Mouse (Mus musculus): ENCODE results near the gene Hnrnpul1. TPM values are rescaled to one million over a fixed set of nuclear protein-coding genes. Genes with fewer than 3 reads are reported as not detected.

The Hnrnpul1 gene
- polyA plus RNA-seq, 1 experiment, result 70.2 TPM

GRCm38 (mm10) chr7:25705801-25706251 is 48.7 kb downstream of the Hnrnpul1 start:
- DNase-seq (ENCODE audit: low read depth), result no peak
- TF ChIP-seq CTCF (IDR thresholded peaks at IDR 0.05; ENCODE audit: borderline replicate concordance, extremely low read depth, insufficient read depth, insufficient read length), result no peak
- no peak for TF ChIP-seq POLR2A (IDR thresholded peaks at IDR 0.05; ENCODE audit: borderline replicate concordance, extremely low read depth, insufficient read depth, insufficient read length, poor library complexity, severe bottlenecking)

GRCm38 (mm10) chr7:25704716-25705364 is 49.7 kb downstream of the Hnrnpul1 start:
- no peak for DNase-seq (ENCODE audit: low read depth)
- TF ChIP-seq CTCF (IDR thresholded peaks at IDR 0.05; ENCODE audit: borderline replicate concordance, extremely low read depth, insufficient read depth, insufficient read length), result no peak
- TF ChIP-seq POLR2A (IDR thresholded peaks at IDR 0.05; ENCODE audit: borderline replicate concordance, extremely low read depth, insufficient read depth, insufficient read length, poor library complexity, severe bottlenecking), result no peak

GRCm38 (mm10) chr7:25703793-25704494 is 50.6 kb downstream of the Hnrnpul1 start:
- no peak for TF ChIP-seq POLR2A (IDR thresholded peaks at IDR 0.05; ENCODE audit: borderline replicate concordance, extremely low read depth, insufficient read depth, insufficient read length, poor library complexity, severe bottlenecking)
- DNase-seq (ENCODE audit: low read depth), result no peak

GRCm38 (mm10) chr7:25702350-25702749 is 52.2 kb downstream of the Hnrnpul1 start:
- TF ChIP-seq POLR2A (IDR thresholded peaks at IDR 0.05; ENCODE audit: borderline replicate concordance, extremely low read depth, insufficient read depth, insufficient read length, poor library complexity, severe bottlenecking) (no peak), CTCF (IDR thresholded peaks at IDR 0.05; ENCODE audit: borderline replicate concordance, extremely low read depth, insufficient read depth, insufficient read length) (no peak)
- no peak for DNase-seq (ENCODE audit: low read depth)

- DNase-seq (ENCODE audit: low read depth), result no peak
- TF ChIP-seq POLR2A (IDR thresholded peaks at IDR 0.05; ENCODE audit: borderline replicate concordance, extremely low read depth, insufficient read depth, insufficient read length, poor library complexity, severe bottlenecking) (no peak), CTCF (IDR thresholded peaks at IDR 0.05; ENCODE audit: borderline replicate concordance, extremely low read depth, insufficient read depth, insufficient read length) (0 out of 2 replicates have a peak, but pooled peaks have one; percentile 5)
Measured at GRCm38 (mm10) chr7:25700732-25701131, 53.8 kb downstream of the Hnrnpul1 start.

- DNase-seq (ENCODE audit: low read depth), result no peak
- no peak for TF ChIP-seq CTCF (IDR thresholded peaks at IDR 0.05; ENCODE audit: borderline replicate concordance, extremely low read depth, insufficient read depth, insufficient read length)
- no peak for TF ChIP-seq POLR2A (IDR thresholded peaks at IDR 0.05; ENCODE audit: borderline replicate concordance, extremely low read depth, insufficient read depth, insufficient read length, poor library complexity, severe bottlenecking)
Measured at GRCm38 (mm10) chr7:25699851-25700250, 54.7 kb downstream of the Hnrnpul1 start.

- TF ChIP-seq CTCF (IDR thresholded peaks at IDR 0.05; ENCODE audit: borderline replicate concordance, extremely low read depth, insufficient read depth, insufficient read length), result no peak
- TF ChIP-seq POLR2A (IDR thresholded peaks at IDR 0.05; ENCODE audit: borderline replicate concordance, extremely low read depth, insufficient read depth, insufficient read length, poor library complexity, severe bottlenecking), result no peak
- DNase-seq (ENCODE audit: low read depth), result peak; percentile 42
Measured at GRCm38 (mm10) chr7:25694104-25694503, 60.5 kb downstream of the Hnrnpul1 start.

GRCm38 (mm10) chr7:25690051-25690450 is 64.5 kb downstream of the Hnrnpul1 start:
- DNase-seq (ENCODE audit: low read depth), result no peak
- TF ChIP-seq CTCF (IDR thresholded peaks at IDR 0.05; ENCODE audit: borderline replicate concordance, extremely low read depth, insufficient read depth, insufficient read length), result no peak
- TF ChIP-seq POLR2A (IDR thresholded peaks at IDR 0.05; ENCODE audit: borderline replicate concordance, extremely low read depth, insufficient read depth, insufficient read length, poor library complexity, severe bottlenecking), result no peak

- TF ChIP-seq POLR2A (IDR thresholded peaks at IDR 0.05; ENCODE audit: borderline replicate concordance, extremely low read depth, insufficient read depth, insufficient read length, poor library complexity, severe bottlenecking), result no peak
- no peak for TF ChIP-seq CTCF (IDR thresholded peaks at IDR 0.05; ENCODE audit: borderline replicate concordance, extremely low read depth, insufficient read depth, insufficient read length)
- no peak for DNase-seq (ENCODE audit: low read depth)
Measured at GRCm38 (mm10) chr7:25689603-25690021, 64.9 kb downstream of the Hnrnpul1 start.

GRCm38 (mm10) chr7:25688810-25689586 is 65.6 kb downstream of the Hnrnpul1 start:
- no peak for DNase-seq (ENCODE audit: low read depth)
- no peak for TF ChIP-seq CTCF (IDR thresholded peaks at IDR 0.05; ENCODE audit: borderline replicate concordance, extremely low read depth, insufficient read depth, insufficient read length)
- no peak for TF ChIP-seq POLR2A (IDR thresholded peaks at IDR 0.05; ENCODE audit: borderline replicate concordance, extremely low read depth, insufficient read depth, insufficient read length, poor library complexity, severe bottlenecking)

- TF ChIP-seq POLR2A (IDR thresholded peaks at IDR 0.05; ENCODE audit: borderline replicate concordance, extremely low read depth, insufficient read depth, insufficient read length, poor library complexity, severe bottlenecking), result no peak
- TF ChIP-seq CTCF (IDR thresholded peaks at IDR 0.05; ENCODE audit: borderline replicate concordance, extremely low read depth, insufficient read depth, insufficient read length), result no peak
- DNase-seq (ENCODE audit: low read depth), result no peak
Measured at GRCm38 (mm10) chr7:25687811-25688401, 66.7 kb downstream of the Hnrnpul1 start.

Data from brain, embryonic 14.5 days (tissue).